Comparison of ENCODE assay signal across 8 mouse cellular contexts in genomic region chr8:10402606-10403005, GRCm38 (mm10).
DNase-seq lines count a peak whose midpoint lies in the region; ATAC-seq and TF ChIP-seq lines count a peak whose summit lies in the region.

No protein-coding gene starts in this region.

- no peaks in the 10 kb centered on the region for H3K4me1 ChIP-seq in heart, postnatal 0 days (ENCODE audit: control insufficient read depth, insufficient read depth)
- H3K4me1 ChIP-seq in liver, postnatal 0 days (ENCODE audit: insufficient read depth) = no peaks in the 10 kb centered on the region

- no peak overlapping the region for H3K9ac ChIP-seq in heart, postnatal 0 days (replicated peaks; ENCODE audit: low read depth, low read length)
- no peak overlapping the region for H3K9ac ChIP-seq in liver, postnatal 0 days (replicated peaks)

- peak; percentile 68 for DNase-seq in kidney, adult 9 months
- no peak for DNase-seq in kidney, adult 18-20 months
- peak; percentile 61 for DNase-seq in ES-CJ7 (ENCODE audit: low read depth, low spot score)
- DNase-seq in brain, adult 2 months (ENCODE audit: low read depth, low spot score) = peak; percentile 83
- peak; percentile 63 for DNase-seq in heart, postnatal 0 days (ENCODE audit: low spot score)
- DNase-seq in liver, postnatal 0 days = no peak
- peak; percentile 42 for DNase-seq in right cerebral cortex, postnatal 4 days
- DNase-seq in ovary, postnatal 36 days (ENCODE audit: low spot score) = no peak

- ATAC-seq in heart, postnatal 0 days (ENCODE audit: insufficient read depth, low read depth) = no peak
- ATAC-seq in liver, postnatal 0 days = no peak

- no peaks in the 10 kb centered on the region for H3K36me3 ChIP-seq in heart, postnatal 0 days (replicated peaks; ENCODE audit: control insufficient read depth, insufficient read depth, low read length)
- H3K36me3 ChIP-seq in liver, postnatal 0 days (replicated peaks; ENCODE audit: insufficient read depth, low read length) = no peaks in the 10 kb centered on the region

- H3K27me3 ChIP-seq in heart, postnatal 0 days (ENCODE audit: control insufficient read depth, insufficient read depth, low read length) = no peaks in the 10 kb centered on the region
- no peaks in the 10 kb centered on the region for H3K27me3 ChIP-seq in liver, postnatal 0 days (ENCODE audit: insufficient read depth, low read length)

- no peak for TF ChIP-seq EP300 in heart, postnatal 0 days (IDR thresholded peaks at IDR 0.05; ENCODE audit: low read depth)
- TF ChIP-seq EP300 in liver, postnatal 0 days (IDR thresholded peaks at IDR 0.05; ENCODE audit: low read depth) = no peak

- H3K4me3 ChIP-seq in heart, postnatal 0 days (ENCODE audit: low read depth, low read length) = no peak overlapping the region
- no peak overlapping the region for H3K4me3 ChIP-seq in liver, postnatal 0 days (ENCODE audit: low read depth, low read length)

- H3K27ac ChIP-seq in heart, postnatal 0 days (ENCODE audit: low read depth) = no peak overlapping the region
- no peak overlapping the region for H3K27ac ChIP-seq in liver, postnatal 0 days (ENCODE audit: low read depth)

- H3K4me2 ChIP-seq in heart, postnatal 0 days (ENCODE audit: low read depth, low read length) = no peak overlapping the region
- H3K4me2 ChIP-seq in liver, postnatal 0 days (ENCODE audit: low read depth, low read length) = no peak overlapping the region

- no peaks in the 10 kb centered on the region for H3K9me3 ChIP-seq in heart, postnatal 0 days (replicated peaks; ENCODE audit: control insufficient read depth, low read length)
- no peaks in the 10 kb centered on the region for H3K9me3 ChIP-seq in liver, postnatal 0 days (ENCODE audit: low read length)

- peak; percentile 79 for TF ChIP-seq CTCF in heart, postnatal 0 days (IDR thresholded peaks at IDR 0.05; ENCODE audit: low read depth)
- TF ChIP-seq CTCF in liver, postnatal 0 days (IDR thresholded peaks at IDR 0.05; ENCODE audit: low read depth) = peak; percentile 68

- 15% methylated on average over 4 of the region's 4 CpGs for WGBS in heart, postnatal 0 days
- 13% methylated on average over 4 of the region's 4 CpGs for WGBS in liver, postnatal 0 days (ENCODE audit: insufficient replicate concordance)

Comparison
In these comparisons a context has a peak if more than half of its experiments do, and no peak if none do; other contexts are left out.
1. DNase-seq: peak in kidney, adult 9 months (single experiment), ES-CJ7 (single experiment), brain, adult 2 months (single experiment), heart, postnatal 0 days (single experiment) and right cerebral cortex, postnatal 4 days (single experiment); none in kidney, adult 18-20 months (single experiment), liver, postnatal 0 days (single experiment) and ovary, postnatal 36 days (single experiment).